Mouse (Mus musculus) sigmoid colon, adult 10 weeks (tissue): ENCODE measurements around the gene Ugt2b34. TPM values are rescaled to one million over a fixed set of nuclear protein-coding genes. Genes with fewer than 3 reads are reported as not detected.

ENCODE experiments used
- polyA plus RNA-seq: library from polyadenylated mRNA; stranded (reverse); fragments of 350-450 nt; fragmentation: Illumina TruSeq; extraction: RNeasy Lipid Tissue Mini Kit (QIAGEN cat#74804); gene quantifications from one replicate; pipeline ENCODE4 v1.2.3, GENCODE M21; 2014; ENCODE audit warnings: low read depth, low replicate concordance

The Ugt2b34 gene
- 1,242 TPM for polyA plus RNA-seq

GRCm38 (mm10) chr5:86906758-86907157 lies at the start of gene Ugt2b34:
TSS of gene Ugt2b34 (minus strand) at chr5:86906937.

GRCm38 (mm10) chr5:86926426-86926825 lies 19.7 kb upstream of the Ugt2b34 start, which contains the start of gene Ugt2b1:
TSS of gene Ugt2b1 (minus strand) at chr5:86926530.

Other genes with a start within 250 kb of the Ugt2b34 start
- not detected for gene Tmprss11b, start 230.6 kb downstream of the Ugt2b34 start, polyA plus RNA-seq
- gene Tmprss11e, start 161.1 kb downstream of the Ugt2b34 start, polyA plus RNA-seq, result not detected
- gene Ythdc1, start 102.7 kb downstream of the Ugt2b34 start, polyA plus RNA-seq, result 273 TPM
- gene Ugt2b1, start 19.6 kb upstream of the Ugt2b34 start, polyA plus RNA-seq, result 0.98 TPM
- 71.3 TPM for gene Ugt2b35, start 93.9 kb upstream of the Ugt2b34 start, polyA plus RNA-seq
- gene Ugt2b36, start 185.6 kb upstream of the Ugt2b34 start, polyA plus RNA-seq, result 2.4 TPM
- gene Ugt2b5, start 233.4 kb upstream of the Ugt2b34 start, polyA plus RNA-seq, result 17.3 TPM